Mouse (Mus musculus) heart, postnatal 0 days (tissue): ENCODE measurements around the gene Mapk7.

Source experiments
- CTCF ChIP-seq: IDR thresholded peaks from 2 replicates; pipeline ENCODE4 v1.5.1; 2016; ENCODE audit warnings: antibody characterized with exemption, control low read depth, low read depth
- EP300 ChIP-seq: IDR thresholded peaks from 2 replicates; pipeline ENCODE4 v1.6.1; 2016; ENCODE audit warnings: antibody characterized with exemption, low read depth

- TF ChIP-seq EP300 (no peak), CTCF (no peak)
Measured at GRCm38 (mm10) chr11:61532820-61533219, 38.6 kb upstream of the Mapk7 start.
